Mouse (Mus musculus): ENCODE data around the gene Nmnat3.

Nmnat3 gene

GRCm38 (mm10) chr9:98361047-98361446 lies 73.8 kb downstream of the Nmnat3 start:
- DNase-seq (ENCODE audit: low read depth) = peak; percentile 86

GRCm38 (mm10) chr9:98366075-98366474 lies 78.8 kb downstream of the Nmnat3 start:
- no peak for DNase-seq (ENCODE audit: low read depth)

- DNase-seq (ENCODE audit: low read depth) = no peak
Observed at GRCm38 (mm10) chr9:98367333-98367962, 80.2 kb downstream of the Nmnat3 start.

- DNase-seq (ENCODE audit: low read depth) = no peak
Observed at GRCm38 (mm10) chr9:98369707-98370106, 82.5 kb downstream of the Nmnat3 start.

GRCm38 (mm10) chr9:98373358-98373757 lies 86.1 kb downstream of the Nmnat3 start:
- DNase-seq (ENCODE audit: low read depth) = no peak

- no peak for DNase-seq (ENCODE audit: low read depth)
Observed at GRCm38 (mm10) chr9:98374897-98375296, 87.7 kb downstream of the Nmnat3 start.

GRCm38 (mm10) chr9:98375329-98376170 lies 88.3 kb downstream of the Nmnat3 start:
- DNase-seq (ENCODE audit: low read depth) = no peak

GRCm38 (mm10) chr9:98379736-98380135 lies 92.5 kb downstream of the Nmnat3 start:
- no peak for DNase-seq (ENCODE audit: low read depth)

- no peak for DNase-seq (ENCODE audit: low read depth)
Observed at GRCm38 (mm10) chr9:98380593-98380992, 93.4 kb downstream of the Nmnat3 start.

GRCm38 (mm10) chr9:98387741-98388632 lies 100.8 kb downstream of the Nmnat3 start:
- DNase-seq (ENCODE audit: low read depth) = no peak

- DNase-seq (ENCODE audit: low read depth) = no peak
Observed at GRCm38 (mm10) chr9:98388633-98388965, 101.4 kb downstream of the Nmnat3 start.

- DNase-seq (ENCODE audit: low read depth) = no peak
Observed at GRCm38 (mm10) chr9:98393496-98393895, 106.3 kb downstream of the Nmnat3 start.

- DNase-seq (ENCODE audit: low read depth) = no peak
Observed at GRCm38 (mm10) chr9:98397211-98397610, 110.0 kb downstream of the Nmnat3 start.

- no peak for DNase-seq (ENCODE audit: low read depth)
Observed at GRCm38 (mm10) chr9:98397866-98398265, 110.6 kb downstream of the Nmnat3 start.

GRCm38 (mm10) chr9:98400185-98400894 lies 113.1 kb downstream of the Nmnat3 start:
- DNase-seq (ENCODE audit: low read depth) = no peak

GRCm38 (mm10) chr9:98401611-98402010 lies 114.4 kb downstream of the Nmnat3 start:
- no peak for DNase-seq (ENCODE audit: low read depth)

GRCm38 (mm10) chr9:98407771-98408170 lies 120.5 kb downstream of the Nmnat3 start:
- no peak for DNase-seq (ENCODE audit: low read depth)

- peak; percentile 56 for DNase-seq (ENCODE audit: low read depth)
Observed at GRCm38 (mm10) chr9:98409137-98409536, 121.9 kb downstream of the Nmnat3 start.

GRCm38 (mm10) chr9:98415427-98415826 lies 128.2 kb downstream of the Nmnat3 start:
- DNase-seq (ENCODE audit: low read depth) = no peak

GRCm38 (mm10) chr9:98417919-98418318 lies 130.7 kb downstream of the Nmnat3 start:
- peak; percentile 8 for DNase-seq (ENCODE audit: low read depth)

- no peak for DNase-seq (ENCODE audit: low read depth)
Observed at GRCm38 (mm10) chr9:98418346-98418745, 131.1 kb downstream of the Nmnat3 start.

- DNase-seq (ENCODE audit: low read depth) = no peak
Observed at GRCm38 (mm10) chr9:98420666-98421065, 133.4 kb downstream of the Nmnat3 start.
